Mouse (Mus musculus): Measurements from ENCODE around the gene Gramd1c. TPM values are rescaled to one million over a fixed set of nuclear protein-coding genes. Genes with fewer than 3 reads are reported as not detected.

Gene Gramd1c
- polyA plus RNA-seq, 1 experiment from 2014 or later, result 16.5 TPM

GRCm38 (mm10) chr16:44017707-44018106, 45.4 kb downstream of the Gramd1c start:
- DNase-seq (peak; percentile 61), ATAC-seq (peak; percentile 90)
- H3K9ac ChIP-seq (replicated peaks), result no peak overlapping the region
- no peak overlapping the region for H3K4me2 ChIP-seq (ENCODE audit: low read depth, low read length)
- 54% methylated on average over 4 of the region's 4 CpGs for WGBS (ENCODE audit: insufficient replicate concordance)
- TF ChIP-seq CTCF (IDR thresholded peaks at IDR 0.05; ENCODE audit: low read depth) (no peak), EP300 (IDR thresholded peaks at IDR 0.05; ENCODE audit: low read depth) (no peak)
- peak overlapping the region; percentile 87 for H3K27ac ChIP-seq (ENCODE audit: low read depth)
- H3K4me3 ChIP-seq (ENCODE audit: low read depth, low read length), result no peak overlapping the region
- no peaks in the 10 kb centered on the region for H3K27me3 ChIP-seq (ENCODE audit: insufficient read depth, low read length)
- peaks cover 27% of the 10 kb centered on the region for H3K4me1 ChIP-seq (ENCODE audit: insufficient read depth)
- H3K36me3 ChIP-seq (replicated peaks; ENCODE audit: insufficient read depth, low read length), result no peaks in the 10 kb centered on the region
- no peaks in the 10 kb centered on the region for H3K9me3 ChIP-seq (ENCODE audit: low read length)

GRCm38 (mm10) chr16:44016164-44016563, 47.0 kb downstream of the Gramd1c start:
- Histone ChIP-seq H3K27ac (ENCODE audit: low read depth) (peak overlapping the region; percentile 87), H3K4me3 (ENCODE audit: low read depth, low read length) (peak overlapping the region; percentile 43), H3K36me3 (replicated peaks; ENCODE audit: insufficient read depth, low read length) (no peaks in the 10 kb centered on the region), H3K9ac (replicated peaks) (peak overlapping the region; percentile 50; the same call in 1 of the 2 replicates), H3K9me3 (ENCODE audit: low read length) (no peaks in the 10 kb centered on the region), H3K27me3 (ENCODE audit: insufficient read depth, low read length) (no peaks in the 10 kb centered on the region), H3K4me2 (ENCODE audit: low read depth, low read length) (peak overlapping the region; percentile 72), H3K4me1 (ENCODE audit: insufficient read depth) (peaks cover 27% of the 10 kb centered on the region)
- TF ChIP-seq EP300 (IDR thresholded peaks at IDR 0.05; ENCODE audit: low read depth) (no peak), CTCF (IDR thresholded peaks at IDR 0.05; ENCODE audit: low read depth) (no peak)
- WGBS (ENCODE audit: insufficient replicate concordance), result 5% methylated on average over 11 of the region's 11 CpGs
- ATAC-seq (peak; percentile 52), DNase-seq (peak; percentile 67)

GRCm38 (mm10) chr16:44015416-44016158, 47.6 kb downstream of the Gramd1c start:
- ATAC-seq, result no peak
- Histone ChIP-seq H3K36me3 (replicated peaks; ENCODE audit: insufficient read depth, low read length) (no peaks in the 10 kb centered on the region), H3K4me2 (ENCODE audit: low read depth, low read length) (peak overlapping the region; percentile 72), H3K9ac (replicated peaks) (peak overlapping the region; percentile 50; the same call in 1 of the 2 replicates), H3K27me3 (ENCODE audit: insufficient read depth, low read length) (no peaks in the 10 kb centered on the region), H3K9me3 (ENCODE audit: low read length) (no peaks in the 10 kb centered on the region), H3K4me3 (ENCODE audit: low read depth, low read length) (peak overlapping the region; percentile 43), H3K27ac (ENCODE audit: low read depth) (peak overlapping the region; percentile 87), H3K4me1 (ENCODE audit: insufficient read depth) (peaks cover 27% of the 10 kb centered on the region)
- TF ChIP-seq CTCF (IDR thresholded peaks at IDR 0.05; ENCODE audit: low read depth) (no peak), EP300 (IDR thresholded peaks at IDR 0.05; ENCODE audit: low read depth) (no peak)
- DNase-seq, result no peak
- 36% methylated on average over 16 of the region's 16 CpGs for WGBS (ENCODE audit: insufficient replicate concordance)

- Histone ChIP-seq H3K9ac (replicated peaks) (no peak overlapping the region), H3K4me1 (ENCODE audit: insufficient read depth) (no peaks in the 10 kb centered on the region; the same call in 1 of the 2 replicates), H3K4me3 (ENCODE audit: low read depth, low read length) (no peak overlapping the region), H3K27ac (ENCODE audit: low read depth) (no peak overlapping the region), H3K4me2 (ENCODE audit: low read depth, low read length) (no peak overlapping the region), H3K36me3 (replicated peaks; ENCODE audit: insufficient read depth, low read length) (peaks cover 7% of the 10 kb centered on the region), H3K27me3 (ENCODE audit: insufficient read depth, low read length) (no peaks in the 10 kb centered on the region), H3K9me3 (ENCODE audit: low read length) (no peaks in the 10 kb centered on the region)
- WGBS (ENCODE audit: insufficient replicate concordance), result 74% methylated on average over 5 of the region's 5 CpGs
- TF ChIP-seq EP300 (IDR thresholded peaks at IDR 0.05; ENCODE audit: low read depth), result no peak
- TF ChIP-seq CTCF (IDR thresholded peaks at IDR 0.05; ENCODE audit: low read depth), result no peak
- ATAC-seq (no peak), DNase-seq (no peak)
Measured at GRCm38 (mm10) chr16:44011010-44011409, 52.1 kb downstream of the Gramd1c start.

- Histone ChIP-seq H3K27ac (ENCODE audit: low read depth) (no peak overlapping the region), H3K36me3 (replicated peaks; ENCODE audit: insufficient read depth, low read length) (peaks cover 1% of the 10 kb centered on the region)
- ATAC-seq, result peak; percentile 62; the same call in 1 of the 2 replicates
Measured at GRCm38 (mm10) chr16:44002086-44002485, 61.1 kb downstream of the Gramd1c start.

GRCm38 (mm10) chr16:43999541-43999940, 63.6 kb downstream of the Gramd1c start:
- DNase-seq (no peak), ATAC-seq (no peak)
- Histone ChIP-seq H3K9ac (replicated peaks) (no peak overlapping the region), H3K4me1 (ENCODE audit: insufficient read depth) (peaks cover 3% of the 10 kb centered on the region), H3K27ac (ENCODE audit: low read depth) (no peak overlapping the region), H3K36me3 (replicated peaks; ENCODE audit: insufficient read depth, low read length) (peaks cover 2% of the 10 kb centered on the region), H3K4me2 (ENCODE audit: low read depth, low read length) (no peak overlapping the region), H3K27me3 (ENCODE audit: insufficient read depth, low read length) (no peaks in the 10 kb centered on the region), H3K4me3 (ENCODE audit: low read depth, low read length) (no peak overlapping the region), H3K9me3 (ENCODE audit: low read length) (no peaks in the 10 kb centered on the region)
- no peak for TF ChIP-seq CTCF (IDR thresholded peaks at IDR 0.05; ENCODE audit: low read depth)
- TF ChIP-seq EP300 (IDR thresholded peaks at IDR 0.05; ENCODE audit: low read depth), result no peak
- 61% methylated on average over 5 of the region's 5 CpGs for WGBS (ENCODE audit: insufficient replicate concordance)

More at GRCm38 (mm10) chr16:44002086-44002485, 61.1 kb downstream of the Gramd1c start:
- DNase-seq, result peak; percentile 24
- Histone ChIP-seq H3K4me3 (ENCODE audit: low read depth, low read length) (no peak overlapping the region), H3K4me2 (ENCODE audit: low read depth, low read length) (no peak overlapping the region), H3K9ac (replicated peaks) (no peak overlapping the region), H3K9me3 (ENCODE audit: low read length) (no peaks in the 10 kb centered on the region), H3K4me1 (ENCODE audit: insufficient read depth) (peaks cover 3% of the 10 kb centered on the region), H3K27me3 (ENCODE audit: insufficient read depth, low read length) (no peaks in the 10 kb centered on the region)
- WGBS (ENCODE audit: insufficient replicate concordance), result 68% methylated on average over 5 of the region's 5 CpGs
- TF ChIP-seq CTCF (IDR thresholded peaks at IDR 0.05; ENCODE audit: low read depth) (peak; percentile 58), EP300 (IDR thresholded peaks at IDR 0.05; ENCODE audit: low read depth) (no peak)

Data from liver, postnatal 0 days (tissue).